Mouse (Mus musculus): ENCODE results near the gene Map2. TPM values are rescaled to one million over a fixed set of nuclear protein-coding genes. Genes with fewer than 3 reads are reported as not detected.

The Map2 gene
- polyA plus RNA-seq, 1 experiment, result 1.6 TPM

DNA sequence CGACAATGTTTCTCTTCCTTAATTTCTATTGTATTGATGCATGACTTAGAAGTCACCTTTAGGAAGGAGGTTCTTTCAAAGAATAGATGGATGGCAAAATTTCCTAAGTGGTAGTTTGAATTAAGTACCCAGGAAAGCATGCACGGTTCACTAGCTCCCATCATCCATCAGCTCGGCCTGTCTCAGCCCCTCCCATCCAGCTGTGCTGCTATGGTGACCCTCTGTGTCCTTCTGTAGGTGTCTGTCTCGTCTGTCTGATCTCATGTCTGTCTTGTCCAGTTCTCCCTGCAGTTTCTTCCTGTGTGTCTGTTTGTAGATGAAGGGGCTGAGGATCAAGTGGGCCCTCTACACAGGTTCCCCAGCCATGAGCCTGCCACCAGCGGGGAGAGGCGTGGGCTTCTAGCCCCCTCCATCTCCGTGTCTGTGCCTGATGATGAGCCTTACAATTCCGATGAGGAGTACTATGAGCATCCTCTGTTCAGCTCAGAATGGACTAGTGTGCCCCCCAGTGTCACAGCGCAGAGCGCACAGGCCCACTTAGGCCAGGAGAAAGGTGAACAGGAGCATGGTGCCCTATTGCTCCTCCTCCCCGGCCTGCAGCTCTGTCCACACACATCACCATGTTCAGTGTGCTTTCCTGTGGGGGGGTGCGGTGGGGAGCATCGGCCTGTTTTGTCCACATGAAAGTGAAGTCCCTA is 232.3 kb downstream of the Map2 start:
- Histone ChIP-seq H3K4me1 (ENCODE audit: control insufficient read depth, insufficient read depth, insufficient read length) (no peaks in the 10 kb centered on the region), H3K27me3 (ENCODE audit: control insufficient read depth, insufficient read depth, low read length) (no peaks in the 10 kb centered on the region), H3K4me3 (ENCODE audit: extremely low read depth, insufficient read depth, insufficient read length) (no peak overlapping the region), H3K36me3 (ENCODE audit: control insufficient read depth, insufficient read depth, low read length) (no peaks in the 10 kb centered on the region), H3K27ac (ENCODE audit: insufficient read depth, low read length) (no peak overlapping the region)
- WGBS, result 88% methylated on average over 13 of the region's 13 CpGs
- DNase-seq (ENCODE audit: low read depth in 1 of 2, low spot score in 2 of 2), result no peak
- no peak for TF ChIP-seq CTCF (IDR thresholded peaks at IDR 0.05; ENCODE audit: extremely low read depth, insufficient read depth, insufficient read length, insufficient replicate concordance)
- TF ChIP-seq POLR2A (IDR thresholded peaks at IDR 0.05; ENCODE audit: low read depth, low read length), result no peak

DNA sequence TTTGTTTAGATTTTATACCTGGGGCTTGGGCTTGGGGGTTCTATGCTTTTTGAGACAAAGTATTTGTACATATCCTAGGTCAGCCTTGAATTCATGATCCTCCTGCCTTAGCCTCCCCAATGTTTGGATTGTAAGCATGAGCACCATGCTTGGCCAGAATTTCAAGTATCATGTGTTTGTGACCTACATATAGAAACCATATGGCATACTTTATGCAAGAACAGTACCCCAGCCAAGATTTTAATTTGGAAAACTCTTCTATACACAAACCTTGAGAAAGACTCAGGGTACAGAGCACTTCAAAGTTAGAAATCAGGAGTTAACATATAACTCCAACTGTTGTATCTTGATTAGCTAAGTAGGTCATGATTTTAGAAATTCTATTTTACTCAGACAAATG is 243.3 kb downstream of the Map2 start:
- Histone ChIP-seq H3K27me3 (ENCODE audit: control insufficient read depth, insufficient read depth, low read length) (no peaks in the 10 kb centered on the region), H3K4me3 (ENCODE audit: extremely low read depth, insufficient read depth, insufficient read length) (no peak overlapping the region), H3K4me1 (ENCODE audit: control insufficient read depth, insufficient read depth, insufficient read length) (no peaks in the 10 kb centered on the region), H3K36me3 (ENCODE audit: control insufficient read depth, insufficient read depth, low read length) (no peaks in the 10 kb centered on the region), H3K27ac (ENCODE audit: insufficient read depth, low read length) (no peak overlapping the region)
- no peak for TF ChIP-seq CTCF (IDR thresholded peaks at IDR 0.05; ENCODE audit: extremely low read depth, insufficient read depth, insufficient read length, insufficient replicate concordance)
- TF ChIP-seq POLR2A (IDR thresholded peaks at IDR 0.05; ENCODE audit: low read depth, low read length), result no peak
- no peak for DNase-seq (ENCODE audit: low read depth in 1 of 2, low spot score in 2 of 2)

DNA sequence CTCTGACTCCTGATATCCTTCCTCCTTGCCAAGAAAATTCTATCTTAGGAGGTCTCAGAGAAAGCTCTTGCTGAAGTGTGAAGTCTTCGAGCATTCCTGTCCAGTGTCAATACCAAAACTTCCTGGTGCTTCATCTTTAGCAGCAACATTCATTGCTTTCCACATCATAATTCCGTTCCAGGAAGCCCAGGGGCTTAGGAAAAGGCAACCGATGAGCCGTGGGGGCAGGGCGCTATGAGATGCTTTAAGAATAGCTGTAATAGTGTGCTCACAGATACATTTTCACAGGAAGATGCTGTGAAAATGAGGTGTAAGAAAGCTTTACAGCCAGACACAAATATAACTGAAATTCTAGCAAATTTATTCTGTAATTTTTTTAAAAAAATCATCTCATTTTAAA is 251.0 kb downstream of the Map2 start:
- TF ChIP-seq POLR2A (IDR thresholded peaks at IDR 0.05; ENCODE audit: low read depth, low read length) (no peak), CTCF (IDR thresholded peaks at IDR 0.05; ENCODE audit: extremely low read depth, insufficient read depth, insufficient read length, insufficient replicate concordance) (no peak)

DNA sequence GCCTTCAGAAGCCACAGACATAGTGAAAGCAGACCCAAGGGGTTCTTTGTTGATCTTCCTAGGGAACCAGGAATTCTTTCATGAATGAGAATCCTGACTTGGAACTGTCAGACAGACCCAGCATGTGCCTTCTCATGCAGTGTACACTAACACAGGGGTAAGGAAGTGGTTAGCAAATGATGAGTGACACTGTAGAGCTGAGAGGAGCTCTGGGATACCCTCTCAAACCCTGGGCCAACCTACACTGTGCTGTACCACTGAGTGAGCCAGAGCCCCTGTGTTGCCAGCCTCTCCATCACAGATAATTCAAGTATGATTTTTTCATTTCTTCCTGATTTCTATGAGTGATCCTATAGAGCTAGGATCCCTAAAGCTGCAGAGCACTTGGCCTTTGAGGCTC is 255.9 kb downstream of the Map2 start:
- no peaks in the 10 kb centered on the region for H3K36me3 ChIP-seq (ENCODE audit: control insufficient read depth, insufficient read depth, low read length)
- no peak for DNase-seq (ENCODE audit: low read depth in 1 of 2, low spot score in 2 of 2)
- no peaks in the 10 kb centered on the region for H3K27me3 ChIP-seq (ENCODE audit: control insufficient read depth, insufficient read depth, low read length)
- no peak for TF ChIP-seq POLR2A (IDR thresholded peaks at IDR 0.05; ENCODE audit: low read depth, low read length)
- TF ChIP-seq CTCF (IDR thresholded peaks at IDR 0.05; ENCODE audit: extremely low read depth, insufficient read depth, insufficient read length, insufficient replicate concordance), result no peak
- no peak overlapping the region for H3K27ac ChIP-seq (ENCODE audit: insufficient read depth, low read length)
- H3K4me1 ChIP-seq (ENCODE audit: control insufficient read depth, insufficient read depth, insufficient read length), result no peaks in the 10 kb centered on the region
- H3K4me3 ChIP-seq (ENCODE audit: extremely low read depth, insufficient read depth, insufficient read length), result no peak overlapping the region

More for the DNA sequence above, 251.0 kb downstream of the Map2 start:
- H3K27me3 ChIP-seq (ENCODE audit: control insufficient read depth, insufficient read depth, low read length), result no peaks in the 10 kb centered on the region
- H3K4me1 ChIP-seq (ENCODE audit: control insufficient read depth, insufficient read depth, insufficient read length), result no peaks in the 10 kb centered on the region
- H3K27ac ChIP-seq (ENCODE audit: insufficient read depth, low read length), result no peak overlapping the region
- H3K36me3 ChIP-seq (ENCODE audit: control insufficient read depth, insufficient read depth, low read length), result no peaks in the 10 kb centered on the region
- no peak overlapping the region for H3K4me3 ChIP-seq (ENCODE audit: extremely low read depth, insufficient read depth, insufficient read length)
- 93% methylated on average over 5 of the region's 5 CpGs for WGBS
- DNase-seq (ENCODE audit: low read depth in 1 of 2, low spot score in 2 of 2), result no peak

DNA sequence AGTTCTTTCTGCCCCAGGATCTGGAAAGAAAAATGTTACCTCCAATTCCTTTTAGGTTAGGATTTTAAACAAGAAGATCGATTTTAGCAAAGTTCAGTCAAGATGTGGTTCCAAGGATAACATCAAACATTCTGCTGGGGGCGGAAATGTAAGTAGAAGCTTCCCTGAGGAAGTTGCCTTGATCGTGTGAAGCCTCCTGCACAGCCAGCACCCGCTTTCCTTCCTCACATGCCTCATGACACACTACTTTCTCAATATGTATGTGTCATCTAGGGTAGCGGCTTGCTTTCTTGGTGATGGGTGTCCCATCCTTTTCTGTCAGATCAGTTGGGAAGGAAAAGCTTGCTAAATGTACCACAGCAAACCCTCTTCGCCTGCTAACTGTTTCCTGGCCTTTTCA is 256.4 kb downstream of the Map2 start:
- DNase-seq (ENCODE audit: low read depth in 1 of 2, low spot score in 2 of 2), result no peak
- H3K27ac ChIP-seq (ENCODE audit: insufficient read depth, low read length), result no peak overlapping the region
- 77% methylated on average over 6 of the region's 6 CpGs for WGBS
- H3K27me3 ChIP-seq (ENCODE audit: control insufficient read depth, insufficient read depth, low read length), result no peaks in the 10 kb centered on the region
- H3K4me1 ChIP-seq (ENCODE audit: control insufficient read depth, insufficient read depth, insufficient read length), result no peaks in the 10 kb centered on the region
- no peak overlapping the region for H3K4me3 ChIP-seq (ENCODE audit: extremely low read depth, insufficient read depth, insufficient read length)
- H3K36me3 ChIP-seq (ENCODE audit: control insufficient read depth, insufficient read depth, low read length), result no peaks in the 10 kb centered on the region
- TF ChIP-seq POLR2A (IDR thresholded peaks at IDR 0.05; ENCODE audit: low read depth, low read length) (no peak), CTCF (IDR thresholded peaks at IDR 0.05; ENCODE audit: extremely low read depth, insufficient read depth, insufficient read length, insufficient replicate concordance) (no peak)

DNA sequence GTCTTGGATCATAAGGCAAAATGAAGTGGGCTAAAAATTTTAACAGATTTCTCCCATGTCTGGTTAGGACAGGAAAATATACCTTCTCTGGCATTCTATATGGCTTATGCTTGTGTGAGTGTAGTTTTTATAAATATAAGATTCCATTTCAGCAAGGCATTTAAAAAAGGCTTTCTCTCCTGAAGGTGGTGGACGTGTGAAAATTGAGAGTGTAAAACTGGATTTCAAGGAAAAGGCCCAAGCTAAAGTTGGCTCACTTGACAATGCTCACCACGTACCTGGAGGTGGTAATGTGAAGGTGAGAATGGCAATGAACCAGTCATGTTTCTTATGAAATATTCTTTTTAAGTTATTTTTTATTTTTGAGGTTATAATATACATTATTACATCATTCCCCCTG is 263.0 kb downstream of the Map2 start:
- H3K4me3 ChIP-seq (ENCODE audit: extremely low read depth, insufficient read depth, insufficient read length), result no peak overlapping the region
- no peak overlapping the region for H3K27ac ChIP-seq (ENCODE audit: insufficient read depth, low read length)
- WGBS, result 77% methylated on average over 2 of the region's 2 CpGs
- no peaks in the 10 kb centered on the region for H3K36me3 ChIP-seq (ENCODE audit: control insufficient read depth, insufficient read depth, low read length)
- TF ChIP-seq POLR2A (IDR thresholded peaks at IDR 0.05; ENCODE audit: low read depth, low read length), result no peak
- no peak for TF ChIP-seq CTCF (IDR thresholded peaks at IDR 0.05; ENCODE audit: extremely low read depth, insufficient read depth, insufficient read length, insufficient replicate concordance)
- H3K4me1 ChIP-seq (ENCODE audit: control insufficient read depth, insufficient read depth, insufficient read length), result no peaks in the 10 kb centered on the region
- H3K27me3 ChIP-seq (ENCODE audit: control insufficient read depth, insufficient read depth, low read length), result no peaks in the 10 kb centered on the region
- DNase-seq (ENCODE audit: low read depth in 1 of 2, low spot score in 2 of 2), result no peak

DNA sequence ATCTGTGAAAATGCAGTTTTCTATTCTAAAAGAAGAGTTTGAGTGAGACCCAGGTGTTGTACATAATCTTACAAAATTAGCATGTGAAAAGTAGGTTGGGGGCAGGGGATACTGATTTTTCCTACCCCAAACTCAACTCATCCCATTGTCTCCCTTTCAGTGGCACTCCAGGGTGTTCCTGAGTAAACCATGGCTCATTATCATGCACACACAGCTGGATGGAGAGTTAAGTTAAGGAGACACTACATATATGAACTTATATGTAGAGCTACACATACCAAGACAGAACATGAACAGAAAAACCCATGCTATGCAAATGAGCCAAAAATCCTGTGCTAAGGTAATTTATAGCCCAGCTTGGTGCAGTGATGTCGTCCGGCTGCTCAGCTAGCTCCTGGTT is 267.8 kb downstream of the Map2 start:
- Histone ChIP-seq H3K4me1 (ENCODE audit: control insufficient read depth, insufficient read depth, insufficient read length) (no peaks in the 10 kb centered on the region), H3K27ac (ENCODE audit: insufficient read depth, low read length) (no peak overlapping the region), H3K36me3 (ENCODE audit: control insufficient read depth, insufficient read depth, low read length) (no peaks in the 10 kb centered on the region), H3K4me3 (ENCODE audit: extremely low read depth, insufficient read depth, insufficient read length) (no peak overlapping the region), H3K27me3 (ENCODE audit: control insufficient read depth, insufficient read depth, low read length) (no peaks in the 10 kb centered on the region)
- TF ChIP-seq POLR2A (IDR thresholded peaks at IDR 0.05; ENCODE audit: low read depth, low read length) (no peak), CTCF (IDR thresholded peaks at IDR 0.05; ENCODE audit: extremely low read depth, insufficient read depth, insufficient read length, insufficient replicate concordance) (no peak)
- no peak for DNase-seq (ENCODE audit: low read depth in 1 of 2, low spot score in 2 of 2)
- 89% methylated on average over 2 of the region's 2 CpGs for WGBS
